Mouse (Mus musculus) cerebellum, adult 2 months (tissue): Measurements from ENCODE around the gene Eipr1. TPM values are rescaled to one million over a fixed set of nuclear protein-coding genes. Genes with fewer than 3 reads are reported as not detected.

Source experiments
- DNase-seq, 2 experiments: peaks; one replicate each; pipeline ENCODE4 v3.0.0; 2021
- H3K27ac ChIP-seq: fragments of 200-500 bp; 2 replicates; pipeline ENCODE4 v1.5.1; 2012; ENCODE audit warnings: low read length, control low read depth, inconsistent platforms; ENCODE audit not compliant: insufficient read depth
- H3K27me3 ChIP-seq: fragments of 200-500 bp; 2 replicates; pipeline ENCODE4 v1.6.1; 2012; ENCODE audit warnings: inconsistent platforms, mild to moderate bottlenecking, low read length, moderate library complexity; ENCODE audit not compliant: control insufficient read depth, insufficient read depth
- H3K4me1 ChIP-seq: fragments of 200-500 bp; 2 replicates; pipeline ENCODE4 v1.6.1; 2011; ENCODE audit warnings: low read length; ENCODE audit not compliant: control insufficient read depth, insufficient read depth
- H3K4me3 ChIP-seq: fragments of 200-500 bp; replicated peaks from 2 replicates; pipeline ENCODE3; 2011; ENCODE audit warnings: mild to moderate bottlenecking, low read depth, low read length, control low read depth; ENCODE audit not compliant: insufficient read depth
- CTCF ChIP-seq: fragments of 200-500 bp; IDR thresholded peaks from 2 replicates; pipeline ENCODE4 v1.5.1; 2011; ENCODE audit warnings: low read depth, mild to moderate bottlenecking, control low read depth, low read length, moderate library complexity, borderline replicate concordance; ENCODE audit not compliant: insufficient read depth
- POLR2A ChIP-seq: fragments of 200-500 bp; IDR thresholded peaks from 2 replicates; pipeline ENCODE4 v1.6.1; 2011; ENCODE audit warnings: low read length, control low read depth, borderline replicate concordance; ENCODE audit not compliant: insufficient read depth
- WGBS: fragments of 180-500 bp; shearing (Covaris S2); methylation state at CpG from one replicate; pipeline ENCODE4 v1.1.7; 2018; 5-methylcytosine and 5-hydroxymethylcytosine counted together
- polyA plus RNA-seq: library from polyadenylated mRNA; depleted of rRNA; stranded (reverse); fragments of >200 nt; gene quantifications from 2 replicates; pipeline ENCODE4 v1.2.3, GENCODE M21; 2012

Gene Eipr1
- polyA plus RNA-seq, 1 experiment = 40.6 TPM

DNA sequence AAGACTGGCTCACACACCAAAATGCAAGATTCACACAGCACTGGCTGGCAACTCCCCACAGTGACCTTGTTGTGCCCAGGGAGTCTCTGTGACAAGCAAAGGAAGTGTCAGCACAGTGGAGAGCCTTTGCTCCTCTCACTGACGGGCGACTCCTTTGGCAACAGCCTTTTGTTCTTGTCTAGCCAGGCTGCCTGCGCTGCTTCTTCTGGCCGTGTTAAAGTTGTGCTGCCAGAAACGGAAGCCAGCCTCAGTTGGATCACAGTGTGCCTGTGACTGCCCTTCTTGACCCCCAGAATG lies 108.6 kb downstream of the Eipr1 start:
- H3K27me3 ChIP-seq = no peaks in the 10 kb centered on the region
- DNase-seq = peak in 1 of 2 experiments; percentile 22
- H3K27ac ChIP-seq = no peak overlapping the region
- TF ChIP-seq POLR2A (no peak), CTCF (no peak)
- no peaks in the 10 kb centered on the region for H3K4me1 ChIP-seq
- H3K4me3 ChIP-seq = no peak overlapping the region
- WGBS = 38% methylated on average over 5 of the region's 5 CpGs

DNA sequence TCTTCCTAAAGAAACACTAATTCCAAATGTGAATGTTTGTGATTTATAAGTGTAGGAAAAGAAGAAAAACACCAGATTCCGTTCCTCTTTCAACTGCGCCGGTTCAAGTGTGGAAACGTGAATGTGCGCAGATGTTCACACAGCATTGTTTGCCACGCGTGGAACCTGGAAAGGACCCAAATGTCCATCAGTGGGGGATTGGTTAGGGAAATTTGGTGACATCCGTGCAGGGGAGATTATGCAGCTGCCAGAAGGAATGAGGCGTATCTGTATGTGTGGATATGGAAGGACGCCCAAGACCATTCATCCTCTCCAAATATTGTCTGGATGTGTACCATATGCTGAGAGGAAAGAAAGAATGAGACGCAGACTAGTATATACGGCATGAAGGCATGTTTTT lies 111.7 kb downstream of the Eipr1 start:
- Histone ChIP-seq H3K4me1 (0 out of 2 replicates have a peak, but pooled peaks cover under 1% of the 10 kb centered on the region), H3K4me3 (no peak overlapping the region), H3K27ac (no peak overlapping the region), H3K27me3 (no peaks in the 10 kb centered on the region)
- 56% methylated on average over 12 of the region's 12 CpGs for WGBS
- TF ChIP-seq POLR2A = no peak
- TF ChIP-seq CTCF = no peak
- DNase-seq = no peak

DNA sequence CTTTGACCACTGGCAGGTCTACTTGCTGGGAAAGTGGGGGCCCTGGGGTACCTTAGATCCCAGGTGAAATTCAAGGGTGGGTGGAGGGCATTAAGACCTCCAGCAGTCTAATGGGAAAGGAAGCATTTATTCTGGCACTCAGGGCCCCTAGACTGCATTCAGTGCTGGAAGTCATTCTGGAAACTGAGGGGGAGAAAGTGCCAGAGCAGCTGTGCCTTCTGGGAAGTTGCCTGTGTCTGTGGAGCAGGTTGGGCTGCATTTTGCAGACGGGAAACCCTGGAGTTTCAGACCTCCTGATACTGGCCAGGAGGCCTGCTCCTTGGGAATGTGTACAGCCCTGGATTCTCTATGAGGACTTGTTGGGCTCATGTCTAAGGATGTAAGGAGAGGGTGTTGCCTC lies 114.5 kb downstream of the Eipr1 start:
- H3K27me3 ChIP-seq = no peaks in the 10 kb centered on the region
- TF ChIP-seq POLR2A (no peak), CTCF (no peak)
- DNase-seq = no peak
- WGBS = 53% methylated on average over 1 of the region's 1 CpGs
- no peak overlapping the region for H3K4me3 ChIP-seq
- H3K4me1 ChIP-seq = peaks cover 5% of the 10 kb centered on the region; the same call in 1 of the 2 replicates
- no peak overlapping the region for H3K27ac ChIP-seq

DNA sequence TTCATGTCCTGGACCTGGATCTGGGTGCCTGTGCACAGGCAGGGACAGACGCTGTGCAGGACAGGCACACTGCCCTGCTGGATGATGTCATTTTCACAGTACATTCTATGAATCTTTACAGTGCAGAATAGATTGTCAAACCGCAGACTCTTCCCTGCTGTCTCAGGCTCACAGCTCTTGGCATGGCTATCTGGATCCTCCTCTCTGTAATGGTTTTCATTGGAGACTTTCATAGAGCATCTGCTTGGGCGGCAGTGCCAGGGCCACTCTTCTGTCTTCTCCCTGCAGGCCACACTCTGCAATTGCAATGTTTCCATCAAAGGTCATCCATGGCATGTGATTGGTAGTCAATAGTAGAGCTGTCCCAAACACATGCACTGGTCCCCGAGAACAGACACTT lies 117.2 kb downstream of the Eipr1 start:
- Histone ChIP-seq H3K4me3 (no peak overlapping the region), H3K27ac (no peak overlapping the region), H3K4me1 (peaks cover 5% of the 10 kb centered on the region; the same call in 1 of the 2 replicates), H3K27me3 (no peaks in the 10 kb centered on the region)
- WGBS = 40% methylated on average over 4 of the region's 4 CpGs
- TF ChIP-seq CTCF = no peak
- TF ChIP-seq POLR2A = no peak
- DNase-seq = peak in 1 of 2 experiments; percentile 33

DNA sequence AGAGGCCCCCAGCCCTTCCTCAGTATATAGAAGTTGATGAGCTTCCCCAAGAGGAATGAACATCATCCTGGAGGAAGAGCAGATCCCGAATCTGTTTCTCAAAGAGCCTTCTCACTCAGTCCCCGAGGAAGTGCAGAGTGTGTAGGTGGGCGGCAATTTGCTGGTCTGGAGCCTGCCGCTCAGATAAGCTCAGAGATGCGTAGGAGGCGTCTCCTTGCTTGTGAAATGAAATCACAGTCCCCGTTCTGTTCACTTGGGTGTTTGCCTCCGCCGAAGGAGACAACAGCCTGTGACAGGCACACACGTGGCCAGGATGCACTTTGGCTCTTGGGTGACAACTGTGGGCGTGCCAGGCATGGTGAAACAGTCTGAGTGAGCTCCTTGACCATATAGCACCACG lies 120.7 kb downstream of the Eipr1 start:
- Histone ChIP-seq H3K27me3 (no peaks in the 10 kb centered on the region), H3K27ac (no peak overlapping the region), H3K4me1 (peaks cover 5% of the 10 kb centered on the region; the same call in 1 of the 2 replicates), H3K4me3 (no peak overlapping the region)
- no peak for DNase-seq
- TF ChIP-seq CTCF (no peak), POLR2A (no peak)
- WGBS = 67% methylated on average over 12 of the region's 12 CpGs

DNA sequence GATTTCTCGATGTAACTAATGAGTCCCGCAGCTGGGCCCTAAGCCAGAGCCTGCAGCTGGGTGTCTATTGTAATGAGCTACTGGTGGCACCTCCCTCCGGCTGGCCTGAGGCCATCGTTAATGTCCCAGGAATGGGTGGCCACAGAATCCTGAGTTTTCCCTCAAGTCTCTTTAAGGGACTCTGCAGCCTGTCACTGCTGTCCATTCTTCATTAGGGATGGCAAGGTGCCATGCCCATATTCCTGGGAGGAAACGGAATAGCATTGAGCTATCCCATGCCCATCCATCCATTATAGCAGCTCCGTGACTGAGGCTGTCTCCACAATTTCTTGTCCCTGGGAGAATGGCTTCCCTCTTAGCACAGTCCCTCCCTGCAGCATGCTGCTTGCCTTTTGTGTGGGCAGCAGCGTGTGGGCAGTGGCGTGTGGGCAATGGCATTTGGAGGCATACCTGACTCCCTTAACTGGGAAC lies 123.2 kb downstream of the Eipr1 start:
- TF ChIP-seq POLR2A (no peak), CTCF (no peak)
- 54% methylated on average over 8 of the region's 8 CpGs for WGBS
- H3K4me1 ChIP-seq = no peaks in the 10 kb centered on the region; the same call in 1 of the 2 replicates

DNA sequence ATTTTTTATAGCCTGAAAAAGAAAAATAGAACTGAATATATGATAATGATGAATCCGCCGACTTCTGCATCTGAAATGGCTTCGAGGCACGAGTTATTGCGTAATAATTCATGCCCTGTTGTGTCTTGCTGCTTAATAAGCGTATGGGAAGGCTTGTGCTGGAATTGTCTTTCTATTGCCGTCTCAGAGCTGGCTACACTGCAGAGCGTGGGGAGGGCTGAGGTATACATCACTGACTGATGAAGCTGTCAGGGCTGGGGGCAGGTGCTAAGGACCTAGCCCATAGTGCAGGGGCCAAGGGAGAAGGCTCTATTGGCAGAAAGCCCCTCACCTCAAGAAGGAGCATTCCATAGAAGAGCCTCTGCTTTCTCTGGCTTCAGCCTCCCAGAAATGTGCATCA lies 123.9 kb downstream of the Eipr1 start:
- Histone ChIP-seq H3K4me1 (peaks cover 2% of the 10 kb centered on the region), H3K27me3 (no peaks in the 10 kb centered on the region), H3K27ac (no peak overlapping the region), H3K4me3 (no peak overlapping the region)
- DNase-seq = no peak
- no peak for TF ChIP-seq POLR2A
- WGBS = 86% methylated on average over 8 of the region's 8 CpGs

More for the DNA sequence above, 123.2 kb downstream of the Eipr1 start:
- Histone ChIP-seq H3K4me3 (no peak overlapping the region), H3K27ac (no peak overlapping the region), H3K27me3 (no peaks in the 10 kb centered on the region)
- no peak for DNase-seq

DNA sequence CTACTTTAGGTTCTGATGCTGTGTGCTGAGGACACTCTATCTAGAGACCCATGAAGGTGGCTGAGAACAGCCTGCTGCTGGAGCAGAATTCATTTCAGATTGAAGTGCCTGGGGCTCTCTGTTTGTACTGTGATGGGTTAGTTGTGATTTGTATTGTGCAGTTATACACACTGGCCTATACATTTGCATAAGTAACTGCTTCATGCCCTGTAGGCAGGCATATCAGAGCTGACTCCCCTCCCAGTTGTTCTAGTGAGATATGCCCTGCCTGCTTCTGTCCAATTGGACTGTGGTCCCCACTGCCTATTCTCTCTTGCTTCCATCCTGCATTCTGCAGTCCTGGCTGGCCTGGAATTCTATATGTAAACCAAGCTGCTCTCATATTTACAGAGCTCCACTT lies 128.9 kb downstream of the Eipr1 start:
- peaks cover 2% of the 10 kb centered on the region for H3K4me1 ChIP-seq
- no peaks in the 10 kb centered on the region for H3K27me3 ChIP-seq
- TF ChIP-seq POLR2A = no peak
- no peak for TF ChIP-seq CTCF
- H3K4me3 ChIP-seq = no peak overlapping the region
- no peak overlapping the region for H3K27ac ChIP-seq
- DNase-seq = no peak
